Mouse (Mus musculus): ENCODE results near the gene Adipoq. TPM values are rescaled to one million over a fixed set of nuclear protein-coding genes. Genes with fewer than 3 reads are reported as not detected.

Gene Adipoq
- polyA plus RNA-seq, 1 experiment from 2014 or later: not detected

- WGBS: 0% methylated on average over 52 of the region's 52 CpGs
- Histone ChIP-seq H3K4me3 (peak overlapping the region; percentile 97), H3K36me3 (replicated peaks) (peaks cover 51% of the 10 kb centered on the region), H3K9me3 (no peaks in the 10 kb centered on the region), H3K27me3 (ENCODE audit: poor library complexity, severe bottlenecking) (no peaks in the 10 kb centered on the region), H3K4me1 (peaks cover 37% of the 10 kb centered on the region), H3K27ac (peak overlapping the region; percentile 99)
- peak; percentile 73 for DNase-seq (ENCODE audit: extremely low spot score, low spot score)
These were observed 38.2 kb upstream of the Adipoq start for GRCm38 (mm10) chr16:23107946-23108759.

GRCm38 (mm10) chr16:23108943-23109342 lies 37.4 kb upstream of the Adipoq start:
- Histone ChIP-seq H3K4me1 (peaks cover 36% of the 10 kb centered on the region), H3K36me3 (replicated peaks) (peaks cover 55% of the 10 kb centered on the region), H3K27ac (peak overlapping the region; percentile 99), H3K9me3 (no peaks in the 10 kb centered on the region), H3K4me3 (peak overlapping the region; percentile 97), H3K27me3 (ENCODE audit: poor library complexity, severe bottlenecking) (no peaks in the 10 kb centered on the region)
- 8% methylated on average over 5 of the region's 5 CpGs for WGBS
- no peak for DNase-seq (ENCODE audit: extremely low spot score, low spot score)

- H3K27me3 ChIP-seq (ENCODE audit: poor library complexity, severe bottlenecking): no peaks in the 10 kb centered on the region
- no peaks in the 10 kb centered on the region for H3K9me3 ChIP-seq
- peaks cover 62% of the 10 kb centered on the region for H3K36me3 ChIP-seq (replicated peaks)
- H3K4me3 ChIP-seq: peak overlapping the region; percentile 97
- H3K27ac ChIP-seq: peak overlapping the region; percentile 99
- no peak for DNase-seq (ENCODE audit: extremely low spot score, low spot score)
- WGBS: 75% methylated on average over 5 of the region's 5 CpGs
- H3K4me1 ChIP-seq: peaks cover 36% of the 10 kb centered on the region
These were observed 36.7 kb upstream of the Adipoq start for GRCm38 (mm10) chr16:23109350-23110280.

GRCm38 (mm10) chr16:23112348-23112747 lies 34.0 kb upstream of the Adipoq start:
- Histone ChIP-seq H3K4me3 (no peak overlapping the region), H3K36me3 (replicated peaks) (peaks cover 89% of the 10 kb centered on the region), H3K9me3 (no peaks in the 10 kb centered on the region), H3K27me3 (ENCODE audit: poor library complexity, severe bottlenecking) (no peaks in the 10 kb centered on the region), H3K4me1 (peaks cover 28% of the 10 kb centered on the region), H3K27ac (no peak overlapping the region)
- no peak for DNase-seq (ENCODE audit: extremely low spot score, low spot score)
- WGBS: 91% methylated on average over 12 of the region's 12 CpGs

GRCm38 (mm10) chr16:23112861-23113435 lies 33.4 kb upstream of the Adipoq start:
- Histone ChIP-seq H3K27me3 (ENCODE audit: poor library complexity, severe bottlenecking) (no peaks in the 10 kb centered on the region), H3K36me3 (replicated peaks) (peaks cover 95% of the 10 kb centered on the region), H3K4me3 (no peak overlapping the region), H3K27ac (no peak overlapping the region), H3K9me3 (no peaks in the 10 kb centered on the region), H3K4me1 (peaks cover 28% of the 10 kb centered on the region)
- no peak for DNase-seq (ENCODE audit: extremely low spot score, low spot score)
- WGBS: 65% methylated on average over 9 of the region's 9 CpGs

- Histone ChIP-seq H3K9me3 (no peaks in the 10 kb centered on the region), H3K4me3 (no peak overlapping the region), H3K4me1 (peaks cover 27% of the 10 kb centered on the region), H3K36me3 (replicated peaks) (peaks cover 95% of the 10 kb centered on the region), H3K27me3 (ENCODE audit: poor library complexity, severe bottlenecking) (no peaks in the 10 kb centered on the region), H3K27ac (no peak overlapping the region)
- DNase-seq (ENCODE audit: extremely low spot score, low spot score): no peak
These were observed 32.4 kb upstream of the Adipoq start for GRCm38 (mm10) chr16:23113903-23114302.

GRCm38 (mm10) chr16:23114339-23115171 lies 31.8 kb upstream of the Adipoq start:
- H3K36me3 ChIP-seq (replicated peaks): peaks cover 95% of the 10 kb centered on the region
- DNase-seq (ENCODE audit: extremely low spot score, low spot score): no peak
- H3K9me3 ChIP-seq: no peaks in the 10 kb centered on the region
- WGBS: 76% methylated on average over 5 of the region's 5 CpGs
- H3K27me3 ChIP-seq (ENCODE audit: poor library complexity, severe bottlenecking): no peaks in the 10 kb centered on the region
- peaks cover 21% of the 10 kb centered on the region for H3K4me1 ChIP-seq
- no peak overlapping the region for H3K27ac ChIP-seq
- no peak overlapping the region for H3K4me3 ChIP-seq

GRCm38 (mm10) chr16:23115486-23115885 lies 30.9 kb upstream of the Adipoq start:
- H3K9me3 ChIP-seq: no peaks in the 10 kb centered on the region
- H3K36me3 ChIP-seq (replicated peaks): peaks cover 95% of the 10 kb centered on the region
- 87% methylated on average over 3 of the region's 3 CpGs for WGBS

GRCm38 (mm10) chr16:23117173-23117572 lies 29.2 kb upstream of the Adipoq start:
- Histone ChIP-seq H3K27ac (no peak overlapping the region), H3K36me3 (replicated peaks) (peaks cover 95% of the 10 kb centered on the region), H3K4me3 (no peak overlapping the region), H3K4me1 (no peaks in the 10 kb centered on the region), H3K9me3 (no peaks in the 10 kb centered on the region), H3K27me3 (ENCODE audit: poor library complexity, severe bottlenecking) (no peaks in the 10 kb centered on the region)
- WGBS: 74% methylated on average over 4 of the region's 4 CpGs
- no peak for DNase-seq (ENCODE audit: extremely low spot score, low spot score)

More at GRCm38 (mm10) chr16:23115486-23115885, 30.9 kb upstream of the Adipoq start:
- Histone ChIP-seq H3K4me1 (peaks cover 11% of the 10 kb centered on the region), H3K4me3 (no peak overlapping the region), H3K27ac (no peak overlapping the region), H3K27me3 (ENCODE audit: poor library complexity, severe bottlenecking) (no peaks in the 10 kb centered on the region)
- no peak for DNase-seq (ENCODE audit: extremely low spot score, low spot score)

GRCm38 (mm10) chr16:23122446-23122845 lies 23.9 kb upstream of the Adipoq start:
- H3K36me3 ChIP-seq (replicated peaks): peaks cover 81% of the 10 kb centered on the region
- no peak overlapping the region for H3K27ac ChIP-seq
- DNase-seq (ENCODE audit: extremely low spot score, low spot score): no peak
- H3K9me3 ChIP-seq: no peaks in the 10 kb centered on the region
- no peaks in the 10 kb centered on the region for H3K27me3 ChIP-seq (ENCODE audit: poor library complexity, severe bottlenecking)
- peaks cover 7% of the 10 kb centered on the region for H3K4me1 ChIP-seq
- WGBS: 89% methylated on average over 3 of the region's 3 CpGs
- H3K4me3 ChIP-seq: no peak overlapping the region

GRCm38 (mm10) chr16:23123104-23123503 lies 23.2 kb upstream of the Adipoq start:
- Histone ChIP-seq H3K27me3 (ENCODE audit: poor library complexity, severe bottlenecking) (no peaks in the 10 kb centered on the region), H3K4me1 (peaks cover 8% of the 10 kb centered on the region), H3K36me3 (replicated peaks) (peaks cover 74% of the 10 kb centered on the region), H3K4me3 (no peak overlapping the region), H3K27ac (no peak overlapping the region), H3K9me3 (no peaks in the 10 kb centered on the region)
- DNase-seq (ENCODE audit: extremely low spot score, low spot score): no peak
- 90% methylated on average over 4 of the region's 4 CpGs for WGBS

- no peaks in the 10 kb centered on the region for H3K27me3 ChIP-seq (ENCODE audit: poor library complexity, severe bottlenecking)
- 92% methylated on average over 4 of the region's 4 CpGs for WGBS
- H3K4me3 ChIP-seq: no peak overlapping the region
- H3K27ac ChIP-seq: no peak overlapping the region
- H3K9me3 ChIP-seq: no peaks in the 10 kb centered on the region
- peaks cover 63% of the 10 kb centered on the region for H3K36me3 ChIP-seq (replicated peaks)
- H3K4me1 ChIP-seq: peaks cover 20% of the 10 kb centered on the region
- no peak for DNase-seq (ENCODE audit: extremely low spot score, low spot score)
These were observed 21.9 kb upstream of the Adipoq start for GRCm38 (mm10) chr16:23124398-23124797.
